Mouse (Mus musculus): ENCODE data around the gene Grm8. TPM values are rescaled to one million over a fixed set of nuclear protein-coding genes. Genes with fewer than 3 reads are reported as not detected.

The Grm8 gene
- polyA plus RNA-seq, 1 experiment from 2014 or later, result not detected

- TF ChIP-seq CTCF (IDR thresholded peaks at IDR 0.05; ENCODE audit: low read depth), result no peak
- TF ChIP-seq EP300 (IDR thresholded peaks at IDR 0.05; ENCODE audit: low read depth), result no peak
- 74% methylated on average over 3 of the region's 3 CpGs for WGBS (ENCODE audit: insufficient replicate concordance)
- Histone ChIP-seq H3K9ac (replicated peaks) (no peak overlapping the region), H3K4me3 (ENCODE audit: low read depth, low read length) (no peak overlapping the region), H3K36me3 (replicated peaks; ENCODE audit: insufficient read depth, low read length) (no peaks in the 10 kb centered on the region), H3K9me3 (ENCODE audit: low read length) (no peaks in the 10 kb centered on the region), H3K4me2 (ENCODE audit: low read depth, low read length) (no peak overlapping the region), H3K27me3 (ENCODE audit: insufficient read depth, low read length) (no peaks in the 10 kb centered on the region), H3K4me1 (ENCODE audit: insufficient read depth) (no peaks in the 10 kb centered on the region), H3K27ac (ENCODE audit: low read depth) (no peak overlapping the region)
- ATAC-seq (no peak), DNase-seq (no peak)
Measured at GRCm38 (mm10) chr6:28007001-28007400, 128.0 kb downstream of the Grm8 start.

GRCm38 (mm10) chr6:27997250-27997649 lies 137.7 kb downstream of the Grm8 start:
- Histone ChIP-seq H3K4me1 (ENCODE audit: insufficient read depth) (no peaks in the 10 kb centered on the region), H3K9ac (replicated peaks) (no peak overlapping the region), H3K4me2 (ENCODE audit: low read depth, low read length) (no peak overlapping the region), H3K9me3 (ENCODE audit: low read length) (no peaks in the 10 kb centered on the region), H3K27ac (ENCODE audit: low read depth) (no peak overlapping the region), H3K36me3 (replicated peaks; ENCODE audit: insufficient read depth, low read length) (no peaks in the 10 kb centered on the region), H3K27me3 (ENCODE audit: insufficient read depth, low read length) (no peaks in the 10 kb centered on the region), H3K4me3 (ENCODE audit: low read depth, low read length) (no peak overlapping the region)
- DNase-seq, result no peak
- 84% methylated on average over 2 of the region's 2 CpGs for WGBS (ENCODE audit: insufficient replicate concordance)
- ATAC-seq, result no peak
- TF ChIP-seq CTCF (IDR thresholded peaks at IDR 0.05; ENCODE audit: low read depth), result no peak
- TF ChIP-seq EP300 (IDR thresholded peaks at IDR 0.05; ENCODE audit: low read depth), result no peak

DNA sequence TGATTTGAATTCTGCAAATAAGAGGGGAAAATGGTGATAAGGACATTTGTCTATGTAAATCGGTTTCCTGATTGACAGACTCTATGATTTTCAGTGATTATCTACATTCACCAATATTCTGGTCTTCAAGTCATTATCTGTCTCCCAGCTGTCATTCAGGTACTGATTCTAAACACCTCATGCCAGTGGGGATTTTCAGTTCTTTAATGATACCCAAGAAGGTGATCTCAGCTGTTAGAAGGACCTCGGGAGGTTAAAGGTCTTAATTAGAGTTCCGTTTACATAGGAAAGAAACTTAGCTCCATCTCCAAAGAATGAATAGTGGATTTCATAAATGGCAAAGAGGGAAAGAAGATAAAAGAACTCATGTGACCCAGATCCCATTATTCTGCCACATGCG lies 143.7 kb downstream of the Grm8 start:
- Histone ChIP-seq H3K4me2 (ENCODE audit: low read depth, low read length) (no peak overlapping the region), H3K9ac (replicated peaks) (no peak overlapping the region), H3K4me3 (ENCODE audit: low read depth, low read length) (no peak overlapping the region), H3K9me3 (ENCODE audit: low read length) (no peaks in the 10 kb centered on the region), H3K27ac (ENCODE audit: low read depth) (no peak overlapping the region), H3K36me3 (replicated peaks; ENCODE audit: insufficient read depth, low read length) (no peaks in the 10 kb centered on the region), H3K27me3 (ENCODE audit: insufficient read depth, low read length) (no peaks in the 10 kb centered on the region), H3K4me1 (ENCODE audit: insufficient read depth) (no peaks in the 10 kb centered on the region)
- ATAC-seq (no peak), DNase-seq (no peak)
- 71% methylated on average over 4 of the region's 4 CpGs for WGBS (ENCODE audit: insufficient replicate concordance)
- TF ChIP-seq CTCF (IDR thresholded peaks at IDR 0.05; ENCODE audit: low read depth) (no peak), EP300 (IDR thresholded peaks at IDR 0.05; ENCODE audit: low read depth) (no peak)

GRCm38 (mm10) chr6:27982598-27982997 lies 152.4 kb downstream of the Grm8 start:
- no peaks in the 10 kb centered on the region for H3K9me3 ChIP-seq (ENCODE audit: low read length)
- no peak overlapping the region for H3K9ac ChIP-seq (replicated peaks)
- ATAC-seq, result no peak
- H3K4me2 ChIP-seq (ENCODE audit: low read depth, low read length), result no peak overlapping the region
- H3K36me3 ChIP-seq (replicated peaks; ENCODE audit: insufficient read depth, low read length), result no peaks in the 10 kb centered on the region
- no peak for DNase-seq
- 83% methylated on average over 3 of the region's 3 CpGs for WGBS (ENCODE audit: insufficient replicate concordance)
- H3K27me3 ChIP-seq (ENCODE audit: insufficient read depth, low read length), result no peaks in the 10 kb centered on the region
- H3K4me1 ChIP-seq (ENCODE audit: insufficient read depth), result no peaks in the 10 kb centered on the region
- no peak for TF ChIP-seq CTCF (IDR thresholded peaks at IDR 0.05; ENCODE audit: low read depth)
- H3K4me3 ChIP-seq (ENCODE audit: low read depth, low read length), result no peak overlapping the region
- H3K27ac ChIP-seq (ENCODE audit: low read depth), result no peak overlapping the region

DNA sequence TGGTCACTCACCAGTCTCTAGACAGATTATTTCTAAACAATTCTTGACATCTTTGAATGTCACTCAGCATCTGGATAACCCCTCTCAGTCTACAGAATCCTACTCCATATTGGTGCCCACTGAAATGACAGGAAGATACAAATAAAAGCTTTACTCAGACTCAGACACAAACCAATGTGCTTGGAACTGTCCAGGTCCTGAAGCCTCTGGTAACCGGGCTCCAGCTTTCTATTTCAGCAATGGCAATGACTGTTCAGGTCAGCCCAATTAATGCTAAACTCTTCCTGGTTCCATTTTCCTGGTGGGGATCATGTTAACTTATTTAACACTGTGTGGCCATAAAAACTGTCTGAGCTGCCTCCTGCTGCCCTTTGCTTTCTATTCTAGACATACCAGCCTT lies 153.0 kb downstream of the Grm8 start:
- H3K9ac ChIP-seq (replicated peaks), result no peak overlapping the region
- no peaks in the 10 kb centered on the region for H3K9me3 ChIP-seq (ENCODE audit: low read length)
- H3K4me1 ChIP-seq (ENCODE audit: insufficient read depth), result no peaks in the 10 kb centered on the region
- no peak overlapping the region for H3K27ac ChIP-seq (ENCODE audit: low read depth)
- H3K4me2 ChIP-seq (ENCODE audit: low read depth, low read length), result no peak overlapping the region
- H3K36me3 ChIP-seq (replicated peaks; ENCODE audit: insufficient read depth, low read length), result no peaks in the 10 kb centered on the region
- DNase-seq (no peak), ATAC-seq (no peak)
- no peak for TF ChIP-seq CTCF (IDR thresholded peaks at IDR 0.05; ENCODE audit: low read depth)
- no peak for TF ChIP-seq EP300 (IDR thresholded peaks at IDR 0.05; ENCODE audit: low read depth)
- no peaks in the 10 kb centered on the region for H3K27me3 ChIP-seq (ENCODE audit: insufficient read depth, low read length)
- H3K4me3 ChIP-seq (ENCODE audit: low read depth, low read length), result no peak overlapping the region
- 11% methylated on average over 1 of the region's 1 CpGs for WGBS (ENCODE audit: insufficient replicate concordance)

DNA sequence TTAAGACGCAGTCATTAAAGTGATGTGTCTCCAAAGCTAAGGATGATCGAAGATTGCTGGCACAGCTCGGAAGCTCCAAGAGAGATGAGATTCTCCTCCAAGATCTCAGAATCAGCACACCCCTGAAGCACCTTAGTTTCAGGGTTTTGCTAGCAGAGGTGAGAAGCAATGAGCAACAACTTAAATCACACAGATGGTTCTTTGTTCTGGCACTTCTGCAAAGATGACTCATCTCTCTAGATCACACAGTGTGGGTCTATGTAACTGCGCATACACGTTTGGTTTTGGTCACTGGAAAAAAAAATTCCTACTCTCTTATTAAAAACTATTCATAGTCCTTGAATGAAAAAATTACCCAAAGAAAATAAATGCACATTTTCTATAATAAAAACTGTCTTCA lies 157.6 kb downstream of the Grm8 start:
- Histone ChIP-seq H3K36me3 (replicated peaks; ENCODE audit: insufficient read depth, low read length) (no peaks in the 10 kb centered on the region), H3K4me1 (ENCODE audit: insufficient read depth) (no peaks in the 10 kb centered on the region), H3K4me3 (ENCODE audit: low read depth, low read length) (no peak overlapping the region), H3K4me2 (ENCODE audit: low read depth, low read length) (no peak overlapping the region), H3K9me3 (ENCODE audit: low read length) (no peaks in the 10 kb centered on the region), H3K27ac (ENCODE audit: low read depth) (no peak overlapping the region), H3K27me3 (ENCODE audit: insufficient read depth, low read length) (0 out of 2 replicates have a peak, but pooled peaks cover 2% of the 10 kb centered on the region), H3K9ac (replicated peaks) (no peak overlapping the region)
- 86% methylated on average over 5 of the region's 5 CpGs for WGBS (ENCODE audit: insufficient replicate concordance)
- no peak for TF ChIP-seq CTCF (IDR thresholded peaks at IDR 0.05; ENCODE audit: low read depth)
- DNase-seq (no peak), ATAC-seq (no peak)

DNA sequence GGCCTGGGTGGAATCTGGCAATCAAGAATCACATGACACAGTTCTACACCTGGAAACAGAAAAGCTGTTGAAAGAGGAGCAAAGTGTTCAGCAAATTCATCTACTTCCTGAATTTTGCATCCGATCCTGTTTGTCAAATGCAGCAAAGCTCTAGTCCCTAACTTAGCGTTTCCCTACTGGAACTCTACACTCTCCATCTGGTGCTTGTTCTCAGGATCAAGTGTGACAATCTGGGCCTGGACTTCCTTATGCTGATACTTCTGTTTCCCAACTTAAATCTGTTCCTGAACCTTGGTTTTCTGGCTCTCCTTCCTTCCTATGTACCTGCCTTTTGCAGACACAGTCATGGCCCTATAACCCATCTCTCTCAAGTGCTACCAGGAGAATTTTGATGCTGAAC lies 166.1 kb downstream of the Grm8 start:
- TF ChIP-seq CTCF (IDR thresholded peaks at IDR 0.05; ENCODE audit: low read depth) (no peak), EP300 (IDR thresholded peaks at IDR 0.05; ENCODE audit: low read depth) (no peak)
- H3K4me2 ChIP-seq (ENCODE audit: low read depth, low read length), result no peak overlapping the region
- 66% methylated on average over 2 of the region's 2 CpGs for WGBS (ENCODE audit: insufficient replicate concordance)
- no peaks in the 10 kb centered on the region for H3K36me3 ChIP-seq (replicated peaks; ENCODE audit: insufficient read depth, low read length)
- no peak overlapping the region for H3K9ac ChIP-seq (replicated peaks)
- H3K27me3 ChIP-seq (ENCODE audit: insufficient read depth, low read length), result no peaks in the 10 kb centered on the region
- H3K27ac ChIP-seq (ENCODE audit: low read depth), result no peak overlapping the region
- no peaks in the 10 kb centered on the region for H3K9me3 ChIP-seq (ENCODE audit: low read length)
- ATAC-seq (no peak), DNase-seq (no peak)
- H3K4me3 ChIP-seq (ENCODE audit: low read depth, low read length), result no peak overlapping the region
- H3K4me1 ChIP-seq (ENCODE audit: insufficient read depth), result no peaks in the 10 kb centered on the region
